Mouse (Mus musculus) small intestine, adult 2 months (tissue): ENCODE results near the gene Fggy.

ENCODE experiments used
- CTCF ChIP-seq: fragments of 200-500 bp; IDR thresholded peaks from 2 replicates; pipeline ENCODE4 v1.5.1; 2012; ENCODE audit warnings: low read depth, mild to moderate bottlenecking, control low read depth, inconsistent platforms, low read length, moderate library complexity, mixed read lengths; ENCODE audit not compliant: insufficient replicate concordance, insufficient read length; ENCODE audit errors: extremely low read depth
- POLR2A ChIP-seq: fragments of 200-500 bp; IDR thresholded peaks from 2 replicates; pipeline ENCODE4 v1.6.1; 2012; ENCODE audit warnings: low read depth, mild to moderate bottlenecking, control low read depth, inconsistent platforms, low read length, moderate library complexity

DNA sequence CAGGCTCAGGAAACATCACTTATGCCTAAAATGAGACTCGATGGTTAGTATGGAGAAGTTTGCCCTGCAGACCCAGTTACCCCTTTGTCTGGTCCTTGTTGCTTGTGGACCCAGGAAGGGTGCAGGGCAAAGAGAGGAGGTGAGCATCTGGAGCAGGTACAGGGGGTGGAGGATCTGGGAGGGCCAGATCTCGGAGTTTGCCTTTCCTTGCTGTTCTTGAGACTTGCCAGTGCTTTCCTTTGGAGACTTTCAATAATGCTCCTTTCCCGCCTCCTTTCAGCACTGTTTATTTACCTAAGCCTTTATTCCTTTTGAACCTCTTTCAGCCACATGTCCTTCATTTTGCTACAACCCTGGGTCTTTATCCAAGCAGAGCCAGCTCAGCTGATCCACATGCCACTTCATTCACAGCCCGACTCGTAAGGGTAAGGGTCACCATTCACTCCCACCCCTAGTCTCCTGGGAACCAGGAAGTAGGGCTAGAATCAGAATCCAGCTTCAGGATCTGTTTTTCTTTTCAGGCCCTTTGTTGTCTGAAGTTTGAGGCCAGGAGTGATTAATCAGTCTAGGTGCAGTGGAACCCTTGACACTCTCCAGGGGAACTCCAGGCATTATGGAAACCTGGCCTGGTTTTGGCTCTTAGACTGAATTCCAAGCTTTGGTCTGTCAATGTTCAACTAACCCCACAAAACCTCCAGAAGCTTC, 201.9 kb downstream of the Fggy start:
- TF ChIP-seq POLR2A (no peak), CTCF (no peak)
